Mouse (Mus musculus): ENCODE measurements around the gene Dapk3. TPM values are rescaled to one million over a fixed set of nuclear protein-coding genes. Genes with fewer than 3 reads are reported as not detected.
"Not testable (repeated sequence)": the region's sequence is repeated elsewhere in the genome, so short reads cannot be mapped to it uniquely, and the experiment has no call there.

Dapk3 gene
- polyA plus RNA-seq, 1 experiment: 31.7 TPM

GRCm38 (mm10) chr10:81196470-81197065 lies 13.8 kb downstream of the Dapk3 start:
- Histone ChIP-seq H3K4me1 (ENCODE audit: control insufficient read depth, insufficient read depth, insufficient read length, low read length) (peaks cover 5% of the 10 kb centered on the region), H3K27ac (replicated peaks; ENCODE audit: low read depth, low read length) (no peak overlapping the region), H3K4me3 (ENCODE audit: insufficient read depth, low read depth, low read length) (no peak overlapping the region)

GRCm38 (mm10) chr10:81197305-81197704 lies 14.5 kb downstream of the Dapk3 start:
- Histone ChIP-seq H3K27ac (replicated peaks; ENCODE audit: low read depth, low read length) (no peak overlapping the region), H3K4me1 (ENCODE audit: control insufficient read depth, insufficient read depth, insufficient read length, low read length) (peaks cover 5% of the 10 kb centered on the region), H3K4me3 (ENCODE audit: insufficient read depth, low read depth, low read length) (no peak overlapping the region)

- H3K4me1 ChIP-seq (ENCODE audit: control insufficient read depth, insufficient read depth, insufficient read length, low read length): peaks cover under 1% of the 10 kb centered on the region
- no peak overlapping the region for H3K4me3 ChIP-seq (ENCODE audit: insufficient read depth, low read depth, low read length)
- H3K27ac ChIP-seq (replicated peaks; ENCODE audit: low read depth, low read length): no peak overlapping the region
Measured at GRCm38 (mm10) chr10:81198230-81198629, 15.4 kb downstream of the Dapk3 start.

GRCm38 (mm10) chr10:81198990-81199389 lies 16.2 kb downstream of the Dapk3 start:
- H3K4me1 ChIP-seq (ENCODE audit: control insufficient read depth, insufficient read depth, insufficient read length, low read length): no peaks in the 10 kb centered on the region; the same call in 1 of the 2 replicates
- no peak overlapping the region for H3K27ac ChIP-seq (replicated peaks; ENCODE audit: low read depth, low read length)
- no peak overlapping the region for H3K4me3 ChIP-seq (ENCODE audit: insufficient read depth, low read depth, low read length)

- H3K4me3 ChIP-seq (ENCODE audit: insufficient read depth, low read depth, low read length): no peak overlapping the region
- no peak overlapping the region for H3K27ac ChIP-seq (replicated peaks; ENCODE audit: low read depth, low read length)
- H3K4me1 ChIP-seq (ENCODE audit: control insufficient read depth, insufficient read depth, insufficient read length, low read length): no peaks in the 10 kb centered on the region
Measured at GRCm38 (mm10) chr10:81200141-81200540, 17.3 kb downstream of the Dapk3 start.

GRCm38 (mm10) chr10:81200605-81201287 lies 17.9 kb downstream of the Dapk3 start:
- Histone ChIP-seq H3K4me1 (ENCODE audit: control insufficient read depth, insufficient read depth, insufficient read length, low read length) (no peaks in the 10 kb centered on the region), H3K27ac (replicated peaks; ENCODE audit: low read depth, low read length) (no peak overlapping the region), H3K4me3 (ENCODE audit: insufficient read depth, low read depth, low read length) (no peak overlapping the region)

GRCm38 (mm10) chr10:81201807-81202758 lies 19.3 kb downstream of the Dapk3 start, which contains the start of gene Nmrk2:
Gene Nmrk2, minus strand, starts transcription at chr10:81202051.
- Histone ChIP-seq H3K27ac (replicated peaks; ENCODE audit: low read depth, low read length) (no peak within 1 kb of the TSS), H3K4me3 (ENCODE audit: insufficient read depth, low read depth, low read length) (no peak within 1 kb of the TSS), H3K4me1 (ENCODE audit: control insufficient read depth, insufficient read depth, insufficient read length, low read length) (no peaks in the 10 kb centered on the region)

- Histone ChIP-seq H3K27ac (replicated peaks; ENCODE audit: low read depth, low read length) (no peak overlapping the region), H3K4me1 (ENCODE audit: control insufficient read depth, insufficient read depth, insufficient read length, low read length) (no peaks in the 10 kb centered on the region), H3K4me3 (ENCODE audit: insufficient read depth, low read depth, low read length) (no peak overlapping the region)
Measured at GRCm38 (mm10) chr10:81202978-81203720, 20.3 kb downstream of the Dapk3 start.

- Histone ChIP-seq H3K27ac (replicated peaks; ENCODE audit: low read depth, low read length) (no peak overlapping the region), H3K4me1 (ENCODE audit: control insufficient read depth, insufficient read depth, insufficient read length, low read length) (no peaks in the 10 kb centered on the region), H3K4me3 (ENCODE audit: insufficient read depth, low read depth, low read length) (no peak overlapping the region)
Measured at GRCm38 (mm10) chr10:81204137-81204536, 21.3 kb downstream of the Dapk3 start.

- no peak overlapping the region for H3K4me3 ChIP-seq (ENCODE audit: insufficient read depth, low read depth, low read length)
- no peaks in the 10 kb centered on the region for H3K4me1 ChIP-seq (ENCODE audit: control insufficient read depth, insufficient read depth, insufficient read length, low read length)
- no peak overlapping the region for H3K27ac ChIP-seq (replicated peaks; ENCODE audit: low read depth, low read length)
Measured at GRCm38 (mm10) chr10:81210154-81210553, 27.3 kb downstream of the Dapk3 start.

GRCm38 (mm10) chr10:81216260-81216659 lies 33.5 kb downstream of the Dapk3 start:
- H3K4me1 ChIP-seq (ENCODE audit: control insufficient read depth, insufficient read depth, insufficient read length, low read length): no peaks in the 10 kb centered on the region
- no peak overlapping the region for H3K27ac ChIP-seq (replicated peaks; ENCODE audit: low read depth, low read length)
- no peak overlapping the region for H3K4me3 ChIP-seq (ENCODE audit: insufficient read depth, low read depth, low read length)

GRCm38 (mm10) chr10:81216810-81217209 lies 34.0 kb downstream of the Dapk3 start:
- Histone ChIP-seq H3K27ac (replicated peaks; ENCODE audit: low read depth, low read length) (no peak overlapping the region), H3K4me1 (ENCODE audit: control insufficient read depth, insufficient read depth, insufficient read length, low read length) (no peaks in the 10 kb centered on the region), H3K4me3 (ENCODE audit: insufficient read depth, low read depth, low read length) (no peak overlapping the region)

- H3K4me1 ChIP-seq (ENCODE audit: control insufficient read depth, insufficient read depth, insufficient read length, low read length); H3K27ac ChIP-seq (replicated peaks; ENCODE audit: low read depth, low read length); H3K4me3 ChIP-seq (ENCODE audit: insufficient read depth, low read depth, low read length): not testable (repeated sequence)
Measured at GRCm38 (mm10) chr10:81217267-81217666, 34.5 kb downstream of the Dapk3 start.

- Histone ChIP-seq H3K4me3 (ENCODE audit: insufficient read depth, low read depth, low read length) (no peak overlapping the region), H3K27ac (replicated peaks; ENCODE audit: low read depth, low read length) (no peak overlapping the region), H3K4me1 (ENCODE audit: control insufficient read depth, insufficient read depth, insufficient read length, low read length) (no peaks in the 10 kb centered on the region)
Measured at GRCm38 (mm10) chr10:81217964-81218363, 35.2 kb downstream of the Dapk3 start.

Data from brown adipose tissue, adult 24 weeks (tissue).